Mouse (Mus musculus): ENCODE data around the gene Trim11.

Gene Trim11

DNA sequence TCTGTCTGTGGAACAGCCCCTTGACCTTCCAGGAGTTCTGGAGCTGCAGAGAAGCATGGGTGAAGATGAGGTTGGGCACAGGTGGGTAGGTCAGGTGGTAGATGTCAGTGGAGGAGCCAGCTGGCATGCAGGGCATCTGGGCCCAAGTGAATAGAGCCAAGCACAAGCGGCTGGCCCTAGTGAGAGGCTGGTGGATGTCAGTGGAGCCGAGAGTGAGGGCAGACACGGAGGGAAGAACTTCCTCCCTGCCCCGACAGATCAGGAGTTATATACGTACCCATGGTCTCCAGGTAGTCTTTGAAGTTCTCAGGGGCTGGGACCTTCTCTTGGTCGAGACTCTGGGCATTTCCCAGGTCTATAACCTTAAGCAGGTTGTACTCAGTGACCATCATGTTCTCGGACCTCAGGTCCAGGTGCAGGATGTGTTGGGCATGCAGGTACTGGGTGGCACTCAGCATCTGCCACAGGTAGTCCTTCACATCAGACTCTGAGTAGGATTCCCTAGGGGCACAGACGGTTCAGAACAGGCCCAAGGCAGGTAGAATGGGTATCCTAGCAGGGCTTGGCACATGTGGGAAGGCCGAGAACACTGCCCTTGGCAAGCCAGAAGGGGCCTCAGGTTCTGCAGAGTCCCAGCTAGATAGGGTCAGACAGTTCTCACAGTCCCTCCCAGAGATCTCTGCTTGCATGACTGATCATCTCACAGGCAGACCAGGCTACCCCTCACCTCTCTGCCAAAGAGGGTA lies 17.3 kb downstream of the Trim11 start:
- in situ Hi-C loops (cut with MboI; ENCODE audit: low pct_unique_long_range_greater_than_20kb in 1 of 2, low sequenced_read_pairs in 2 of 2, unreplicated experiment in 1 of 2), result no loop called here

- in situ Hi-C loops (cut with MboI; ENCODE audit: low pct_unique_long_range_greater_than_20kb in 1 of 2, low sequenced_read_pairs in 2 of 2, unreplicated experiment in 1 of 2), result no loop called here
Observed at GRCm38 (mm10) chr11:58995807-58996370, 18.0 kb downstream of the Trim11 start.

DNA sequence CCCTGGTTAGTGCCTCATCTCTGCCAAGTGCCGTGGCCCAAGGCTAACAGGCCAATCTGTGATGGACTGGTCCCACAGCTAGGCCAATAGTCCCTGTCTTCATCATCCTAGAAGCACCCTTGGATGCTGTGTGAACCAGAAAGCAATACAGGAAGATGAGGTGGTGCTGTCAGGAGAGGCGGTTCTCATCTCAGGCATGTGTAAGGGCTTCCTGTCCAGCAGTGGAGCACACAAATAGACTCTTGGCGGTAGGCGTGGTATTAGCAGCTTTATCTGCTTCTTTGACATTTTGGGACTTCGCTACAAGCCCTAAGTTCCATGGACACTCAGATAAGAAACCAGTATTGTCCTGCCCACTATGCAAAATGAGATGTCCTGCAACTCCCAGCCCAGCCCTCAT lies 19.6 kb downstream of the Trim11 start:
- in situ Hi-C loops (cut with MboI; ENCODE audit: low pct_unique_long_range_greater_than_20kb in 1 of 2, low sequenced_read_pairs in 2 of 2, unreplicated experiment in 1 of 2), result no loop called here

DNA sequence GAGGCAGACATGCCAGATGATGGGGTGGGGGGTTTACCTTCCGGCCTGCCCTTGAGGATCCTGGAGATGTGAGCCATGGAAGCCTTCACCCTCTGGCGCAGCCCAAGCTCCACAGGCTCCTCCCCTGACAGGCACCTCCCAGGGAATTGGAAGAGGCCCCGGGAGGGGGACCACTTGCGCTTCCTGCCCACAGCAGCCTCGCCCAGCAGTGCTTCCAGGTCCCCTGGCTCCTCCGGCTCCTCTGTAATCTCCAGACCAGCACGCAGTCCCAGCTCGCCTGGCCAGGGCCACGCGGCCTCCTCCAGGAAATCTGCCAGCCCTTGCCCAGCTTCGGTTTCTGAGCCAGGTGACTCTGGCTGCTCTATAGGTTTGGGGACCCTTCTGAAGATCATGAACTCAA lies 21.3 kb downstream of the Trim11 start:
- in situ Hi-C loops (cut with MboI; ENCODE audit: low pct_unique_long_range_greater_than_20kb in 1 of 2, low sequenced_read_pairs in 2 of 2, unreplicated experiment in 1 of 2), result no loop called here

DNA sequence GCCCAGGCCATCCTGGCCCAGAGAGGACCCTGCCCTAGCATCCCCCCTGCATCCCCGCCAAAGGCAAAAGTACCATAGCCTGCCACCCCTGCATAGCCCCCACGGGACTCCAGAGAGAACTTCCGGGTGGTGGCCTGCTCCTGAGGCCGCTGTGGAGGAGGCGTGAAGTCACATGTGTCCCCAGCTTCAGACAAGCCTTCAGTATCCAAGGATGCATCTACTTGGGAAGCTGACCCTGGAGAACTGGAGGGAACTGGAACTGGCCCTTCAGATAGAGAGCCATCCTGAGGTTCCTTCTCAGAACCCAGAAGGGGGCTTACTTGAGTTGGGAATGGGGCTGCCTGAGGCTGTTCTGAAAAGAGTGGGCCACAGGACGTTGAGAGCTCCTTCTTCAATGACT lies 21.9 kb downstream of the Trim11 start:
- in situ Hi-C loops (cut with MboI; ENCODE audit: low pct_unique_long_range_greater_than_20kb in 1 of 2, low sequenced_read_pairs in 2 of 2, unreplicated experiment in 1 of 2), result no loop called here

DNA sequence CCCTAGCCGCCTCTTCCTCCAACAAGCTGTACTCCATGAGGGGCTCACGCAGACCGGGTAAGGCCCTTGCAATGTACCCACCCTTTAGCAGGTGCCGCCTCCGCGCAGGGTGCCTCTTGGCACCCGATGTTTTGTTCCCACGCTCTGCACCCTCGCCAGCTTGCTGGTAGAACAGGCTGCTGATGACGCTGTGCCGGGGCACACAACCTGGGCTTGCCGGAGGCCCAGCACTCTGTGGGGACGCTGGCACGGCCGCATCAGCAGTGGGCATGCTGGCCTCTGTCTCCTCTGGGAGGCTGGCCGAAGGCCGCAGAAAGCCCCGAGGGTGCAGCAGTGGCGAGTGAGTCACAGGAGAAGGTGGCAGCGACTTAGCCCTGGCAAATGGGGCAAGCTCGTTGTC lies 22.7 kb downstream of the Trim11 start:
- in situ Hi-C loops (cut with MboI; ENCODE audit: low pct_unique_long_range_greater_than_20kb in 1 of 2, low sequenced_read_pairs in 2 of 2, unreplicated experiment in 1 of 2), result no loop called here

DNA sequence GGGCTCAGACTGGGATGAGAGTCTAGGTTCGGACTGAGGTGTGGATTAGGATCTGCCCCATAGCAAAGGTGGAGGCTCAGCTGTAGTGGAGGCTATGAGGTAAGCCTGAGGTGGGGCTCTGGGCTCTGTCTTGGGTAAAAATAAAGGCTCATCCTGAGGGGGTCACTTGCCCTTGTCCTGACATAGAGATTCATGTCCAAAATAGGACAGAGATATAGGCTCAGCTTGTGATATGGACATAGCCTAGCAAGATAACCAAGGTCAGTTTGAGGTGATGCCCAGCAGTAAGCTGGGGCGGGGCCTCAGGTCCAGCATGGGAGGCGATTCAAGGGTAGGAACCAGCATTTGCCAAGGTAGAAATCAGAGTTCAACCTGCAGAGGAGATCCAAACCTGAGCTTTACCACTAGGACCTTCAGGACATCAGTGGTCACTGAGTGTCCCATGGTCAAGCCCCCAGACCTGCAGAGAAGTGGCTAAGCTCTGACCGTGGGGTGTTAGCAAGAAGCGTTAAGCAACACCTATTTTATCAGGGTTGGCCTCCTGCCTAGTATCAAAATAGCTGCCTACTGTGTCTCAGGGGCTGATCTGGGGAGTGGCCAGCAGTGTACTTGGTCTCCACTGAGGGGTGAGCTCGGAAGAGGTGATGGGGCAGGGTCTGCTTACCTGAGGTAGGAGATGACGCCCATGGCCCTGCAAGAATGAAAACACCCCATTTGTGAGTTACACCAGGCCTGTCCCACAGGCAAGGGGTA lies 24.6 kb downstream of the Trim11 start:
- in situ Hi-C loops (cut with MboI; ENCODE audit: low pct_unique_long_range_greater_than_20kb in 1 of 2, low sequenced_read_pairs in 2 of 2, unreplicated experiment in 1 of 2), result no loop called here

DNA sequence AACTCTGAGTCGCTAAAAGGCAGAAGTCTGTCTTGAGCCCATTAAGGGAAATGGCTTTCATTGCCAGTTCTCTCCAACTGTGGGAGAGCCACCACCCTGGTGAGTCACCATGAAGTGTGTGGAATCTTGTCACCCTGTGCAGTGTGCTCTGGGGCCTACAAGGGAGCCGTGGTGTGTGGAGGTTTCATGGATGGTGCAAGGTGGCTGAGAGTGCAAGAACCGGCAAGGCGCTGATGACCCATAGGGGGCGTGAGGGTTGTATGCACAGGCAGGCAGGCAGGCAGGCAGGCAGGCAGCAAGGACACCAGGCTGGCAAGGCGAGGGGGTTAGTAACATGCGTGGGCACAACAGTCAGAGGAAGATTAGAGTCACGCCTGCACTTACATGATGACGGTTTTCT lies 37.2 kb downstream of the Trim11 start:
- in situ Hi-C loops (cut with MboI; ENCODE audit: low pct_unique_long_range_greater_than_20kb in 1 of 2, low sequenced_read_pairs in 2 of 2, unreplicated experiment in 1 of 2), result no loop called here

DNA sequence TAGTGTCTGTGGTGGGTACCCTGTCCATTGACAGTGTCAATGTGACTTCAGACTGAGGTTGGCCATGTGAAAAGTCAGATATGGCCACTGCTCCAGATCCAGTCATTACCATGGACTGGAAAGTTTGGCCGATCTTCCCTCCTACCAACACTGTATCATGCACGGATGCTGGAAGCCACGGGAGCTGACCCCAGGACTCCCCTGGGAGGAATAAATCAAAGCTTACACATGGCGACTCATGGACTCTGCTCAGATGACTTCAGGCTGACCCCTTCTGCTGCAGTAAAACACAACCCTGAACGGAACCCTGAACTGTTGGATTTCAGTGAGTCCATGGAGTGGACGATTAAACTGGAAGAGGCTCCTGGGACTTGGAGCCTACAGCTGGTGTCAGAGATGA lies 48.5 kb downstream of the Trim11 start:
- in situ Hi-C loops (cut with MboI; ENCODE audit: low pct_unique_long_range_greater_than_20kb in 1 of 2, low sequenced_read_pairs in 2 of 2, unreplicated experiment in 1 of 2), result no loop called here

DNA sequence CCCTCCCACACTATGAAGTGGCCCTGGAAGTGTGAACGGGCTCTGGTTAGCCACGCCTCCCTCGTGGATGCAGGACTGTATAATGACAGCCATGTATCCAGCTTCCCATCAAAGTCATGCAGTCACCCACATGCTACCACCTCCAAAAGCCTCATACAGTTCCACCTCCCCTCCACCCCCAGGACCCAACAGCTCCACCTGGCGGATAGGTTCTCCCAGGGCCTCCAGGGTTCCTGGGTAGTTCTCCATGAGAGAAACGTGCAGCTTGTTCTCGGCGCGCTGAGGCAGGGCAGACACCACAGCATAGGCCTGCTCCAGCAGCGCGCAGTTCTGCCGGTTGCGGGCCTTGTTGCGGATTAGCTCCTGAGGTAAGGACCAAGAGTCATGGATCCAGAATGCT lies 51.1 kb downstream of the Trim11 start:
- in situ Hi-C loops (cut with MboI; ENCODE audit: low pct_unique_long_range_greater_than_20kb in 1 of 2, low sequenced_read_pairs in 2 of 2, unreplicated experiment in 1 of 2), result no loop called here
